In the genomic region with DNA sequence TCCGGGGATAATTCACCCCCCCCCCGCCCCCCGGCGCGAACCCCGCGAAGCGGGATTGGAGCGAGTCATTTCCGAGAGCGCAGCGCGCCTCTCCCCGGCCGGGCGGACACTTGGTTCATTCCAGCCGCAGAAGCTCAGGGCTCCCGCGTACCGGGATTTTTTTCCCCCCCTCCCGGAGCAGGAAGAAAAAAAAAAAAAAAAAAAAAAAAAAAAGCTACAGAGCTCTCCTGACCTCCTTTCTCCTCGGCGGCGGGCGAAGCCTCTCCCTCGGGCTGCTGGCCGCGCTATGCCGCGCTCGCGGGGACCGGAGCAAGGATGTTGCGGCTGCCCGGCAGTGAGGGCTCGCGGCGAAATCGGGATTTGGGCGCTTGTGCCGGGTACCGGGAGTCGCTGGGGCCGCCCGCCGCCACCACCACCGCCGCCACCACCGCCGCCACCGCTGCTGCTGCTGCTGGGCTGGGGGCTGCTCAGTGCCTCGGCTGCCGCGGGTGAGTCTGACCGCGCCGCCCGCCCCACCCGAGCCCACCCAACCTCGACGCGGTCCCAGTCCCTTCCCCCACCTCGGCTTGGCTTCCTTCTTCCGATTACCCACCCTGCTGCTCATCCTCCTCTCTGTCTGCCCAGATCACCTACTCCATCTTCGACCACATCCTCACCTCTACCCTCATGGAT, we compare ENCODE assay signal across 7 mouse cellular contexts. TPM values are rescaled to one million over a fixed set of nuclear protein-coding genes. Genes with fewer than 3 reads are reported as not detected.
A peak's percentile ranks its signal among the peaks of the same experiment; 100 is the strongest.
DNase-seq lines count a peak whose midpoint lies in the region; ATAC-seq and TF ChIP-seq lines count a peak whose summit lies in the region.

Gene Csmd2, plus strand, starts transcription at position 74 of the 672 bp plus-strand sequence.

- no peak for ATAC-seq in intestine, embryonic 16.5 days
- peak; percentile 51 for ATAC-seq in midbrain, embryonic 11.5 days (ENCODE audit: low FRiP score)
- ATAC-seq in inflammation-experienced regulatory T-cells, adult 6 months, result no peak

- peak within 1 kb of the TSS; percentile 54 for H3K9ac ChIP-seq in ES-E14 (ENCODE audit: insufficient read depth, low read depth, low read length, poor library complexity, severe bottlenecking)
- H3K9ac ChIP-seq in intestine, embryonic 16.5 days (ENCODE audit: low read depth, low read length), result 0 out of 2 replicates have a peak within 1 kb of the TSS, but pooled peaks have one; percentile 37
- H3K9ac ChIP-seq in midbrain, embryonic 11.5 days (ENCODE audit: low read length), result peak within 1 kb of the TSS; percentile 73

- in situ Hi-C loops in ES-E14 (cut with MboI; ENCODE audit: low sequenced_read_pairs in 2 of 2, unreplicated experiment in 2 of 2), result no loop called here

- peaks cover 49% of the 10 kb centered on the region for H3K4me1 ChIP-seq in E14TG2a.4 (replicated peaks; ENCODE audit: low read depth, low read length)
- H3K4me1 ChIP-seq in ES-E14 (ENCODE audit: control insufficient read depth in 2 of 2, insufficient read depth in 2 of 2, low read length in 2 of 2, poor library complexity in 1 of 2), result peaks cover 0 to 13% of the 10 kb centered on the region in 2 experiments; a peak in 2 of 4 replicates
- peaks cover 35% of the 10 kb centered on the region for H3K4me1 ChIP-seq in embryonic facial prominence, embryonic 10.5 days
- H3K4me1 ChIP-seq in intestine, embryonic 16.5 days (ENCODE audit: control insufficient read depth, insufficient read depth, low read length), result no peaks in the 10 kb centered on the region
- H3K4me1 ChIP-seq in midbrain, embryonic 11.5 days (ENCODE audit: control insufficient read depth, insufficient read depth, low read length), result peaks cover 14% of the 10 kb centered on the region; the same call in 1 of the 2 replicates

- H3K4me3 ChIP-seq in E14TG2a.4 (replicated peaks; ENCODE audit: low read length) (peak within 1 kb of the TSS; percentile 75), ES-E14 (ENCODE audit: insufficient read depth in 1 of 2, low read depth in 1 of 2, low read length in 2 of 2, poor library complexity in 1 of 2, severe bottlenecking in 1 of 2) (peak within 1 kb of the TSS; percentile 66 to 71)
- peak within 1 kb of the TSS; percentile 66 for H3K4me3 ChIP-seq in embryonic facial prominence, embryonic 10.5 days
- peak within 1 kb of the TSS; percentile 42 for H3K4me3 ChIP-seq in intestine, embryonic 16.5 days (ENCODE audit: low read length)
- peak within 1 kb of the TSS; percentile 58 for H3K4me3 ChIP-seq in midbrain, embryonic 11.5 days (ENCODE audit: low read depth, low read length)

- peaks cover 69% of the 10 kb centered on the region for H3K27me3 ChIP-seq in E14TG2a.4 (ENCODE audit: insufficient read depth, low read length)
- peaks cover 83% of the 10 kb centered on the region for H3K27me3 ChIP-seq in embryonic facial prominence, embryonic 10.5 days (replicated peaks; ENCODE audit: low read depth, poor library complexity, severe bottlenecking)
- peaks cover 61% of the 10 kb centered on the region for H3K27me3 ChIP-seq in intestine, embryonic 16.5 days (replicated peaks; ENCODE audit: control insufficient read depth, insufficient read depth, low read length)
- peaks cover 44% of the 10 kb centered on the region for H3K27me3 ChIP-seq in midbrain, embryonic 11.5 days (ENCODE audit: control insufficient read depth, insufficient read depth, low read length)

- peak within 1 kb of the TSS; percentile 62 for H3K4me2 ChIP-seq in intestine, embryonic 16.5 days (ENCODE audit: low read depth, low read length)
- H3K4me2 ChIP-seq in midbrain, embryonic 11.5 days, result peak within 1 kb of the TSS; percentile 84

- H3K9me3 ChIP-seq in E14TG2a.4 (ENCODE audit: low read length) (no peaks in the 10 kb centered on the region), ES-E14 (ENCODE audit: control insufficient read depth, insufficient read depth, low read depth, low read length) (no peaks in the 10 kb centered on the region)
- H3K9me3 ChIP-seq in embryonic facial prominence, embryonic 10.5 days, result no peaks in the 10 kb centered on the region
- H3K9me3 ChIP-seq in intestine, embryonic 16.5 days (ENCODE audit: control insufficient read depth, low read length), result no peaks in the 10 kb centered on the region
- no peaks in the 10 kb centered on the region for H3K9me3 ChIP-seq in midbrain, embryonic 11.5 days (ENCODE audit: control insufficient read depth, low read length)

- H3K36me3 ChIP-seq in E14TG2a.4 (ENCODE audit: insufficient read depth, low read length) (no peaks in the 10 kb centered on the region), ES-E14 (ENCODE audit: control insufficient read depth, insufficient read depth, low read length, poor library complexity, severe bottlenecking) (no peaks in the 10 kb centered on the region)
- H3K36me3 ChIP-seq in embryonic facial prominence, embryonic 10.5 days (replicated peaks), result no peaks in the 10 kb centered on the region
- H3K36me3 ChIP-seq in intestine, embryonic 16.5 days (ENCODE audit: control insufficient read depth, insufficient read depth, low read length), result no peaks in the 10 kb centered on the region
- H3K36me3 ChIP-seq in midbrain, embryonic 11.5 days (ENCODE audit: control insufficient read depth, insufficient read depth, low read length), result no peaks in the 10 kb centered on the region

- no peak for TF ChIP-seq CTCF in E14TG2a.4 (conservative IDR thresholded peaks at IDR 0.05; ENCODE audit: low read length)

- no peak within 1 kb of the TSS for H3K27ac ChIP-seq in ES-E14 (ENCODE audit: insufficient read depth, low read depth, low read length, poor library complexity, severe bottlenecking)
- H3K27ac ChIP-seq in embryonic facial prominence, embryonic 10.5 days (replicated peaks), result peak within 1 kb of the TSS; percentile 59; the same call in 1 of the 2 replicates
- H3K27ac ChIP-seq in intestine, embryonic 16.5 days (ENCODE audit: low read length), result no peak within 1 kb of the TSS
- H3K27ac ChIP-seq in midbrain, embryonic 11.5 days (ENCODE audit: low read depth, low read length), result no peak within 1 kb of the TSS; the same call in 1 of the 2 replicates

- no peak for DNase-seq in ES-E14 (ENCODE audit: low read depth, low spot score)
- peak; percentile 56 for DNase-seq in embryonic facial prominence, embryonic 10.5 days (ENCODE audit: low spot score)
- DNase-seq in midbrain, embryonic 11.5 days (ENCODE audit: low spot score, missing footprints), result peak; percentile 94
- DNase-seq in telencephalon, adult 2 months (ENCODE audit: low read depth, low spot score), result peak; percentile 77

- WGBS in embryonic facial prominence, embryonic 10.5 days, result under 1% methylated on average over 63 of the region's 65 CpGs
- 1% methylated on average over 58 of the region's 65 CpGs for WGBS in intestine, embryonic 16.5 days
- WGBS in midbrain, embryonic 11.5 days, result under 1% methylated on average over 48 of the region's 65 CpGs

TF ChIP-seq in ES-E14, 5 proteins besides CTCF, POLR2A, EP300 and RAD21:
- TF ChIP-seq ZNF384 (IDR thresholded peaks at IDR 0.05; ENCODE audit: low read depth, low read length) (peak; percentile 92), MAFK (IDR thresholded peaks at IDR 0.05; ENCODE audit: insufficient read depth, low read depth, low read length) (no peak)

RNA-seq across cellular contexts. Expression of gene Csmd2, which starts in this region (rescaled TPM):
- 0.74 and 0.80 TPM in 2 replicates for total RNA-seq in ES-E14 (2012; rRNA removed)
- polyA plus RNA-seq in embryonic facial prominence, embryonic 10.5 days (2016; fragmentation: Nextera tagmentation; extraction: Ambion mirVana), result 0.29 and 0.31 TPM in 2 replicates
- polyA plus RNA-seq in intestine, embryonic 16.5 days (2015; fragmentation: Nextera tagmentation; extraction: Ambion mirVana), result 0.09 and 0.11 TPM in 2 replicates
- polyA plus RNA-seq in midbrain, embryonic 11.5 days (2014; fragmentation: Nextera tagmentation; extraction: Ambion mirVana), result 1.6 and 1.8 TPM in 2 replicates
- polyA plus RNA-seq in inflammation-experienced regulatory T-cells, adult 6 months (2017; shearing (Covaris generic)), result not detected

Comparison
In these comparisons a context has a peak if more than half of its experiments do, and no peak if none do; other contexts are left out.
1. Peak in DNase-seq, H3K4me3 ChIP-seq and H3K27ac ChIP-seq in embryonic facial prominence, embryonic 10.5 days; RNA of the gene not detected or under 1 TPM.